Mouse (Mus musculus) embryonic facial prominence, embryonic 14.5 days (tissue): ENCODE measurements at regions not wholly inside any gene's neighbourhood (a gene's known extent, or its start where the extent isn't known, plus 50 kb on each side); places are given as distances from the start of the nearest gene placed in this dataset.
"Not testable (repeated sequence)": the region's sequence is repeated elsewhere in the genome, so short reads cannot be mapped to it uniquely, and the experiment has no call there.

Experiments used
- ATAC-seq: fragments of 200-750 bp; cut with Nextera tagmentation; 2 replicates; pipeline ENCODE4 v1.8.0; 2017; ENCODE audit warnings: low read depth, moderate number of reproducible peaks, moderate TSS enrichment
- DNase-seq: peaks from one replicate; pipeline ENCODE4 v3.0.0-alpha.2; 2015; ENCODE audit warnings: low spot score
- H3K27ac ChIP-seq: fragments of 300-500 bp; sonication (generic); replicated peaks from 2 replicates; pipeline ENCODE4 v1.5.1; 2014; ENCODE audit warnings: low read depth, mild to moderate bottlenecking, low read length, moderate library complexity
- H3K27me3 ChIP-seq: fragments of 300-500 bp; sonication (generic); replicated peaks from 2 replicates; pipeline ENCODE4 v1.6.1; 2014; ENCODE audit warnings: low read length; ENCODE audit not compliant: control insufficient read depth, insufficient read depth
- H3K36me3 ChIP-seq: fragments of 300-500 bp; sonication (generic); 2 replicates; pipeline ENCODE4 v1.6.1; 2014; ENCODE audit warnings: low read length, mixed read lengths; ENCODE audit not compliant: control insufficient read depth, insufficient read depth
- H3K4me1 ChIP-seq: fragments of 300-500 bp; sonication (generic); 2 replicates; pipeline ENCODE4 v1.6.1; 2014; ENCODE audit warnings: antibody characterized with exemption, low read length; ENCODE audit not compliant: control insufficient read depth, insufficient read depth
- H3K4me2 ChIP-seq: fragments of 300-500 bp; sonication (generic); 2 replicates; pipeline ENCODE4 v1.6.1; 2014; ENCODE audit warnings: low read depth, mild to moderate bottlenecking, low read length, moderate library complexity, mixed read lengths
- H3K4me3 ChIP-seq: fragments of 300-500 bp; sonication (generic); 2 replicates; pipeline ENCODE4 v1.5.1; 2014; ENCODE audit warnings: low read depth, mild to moderate bottlenecking, low read length
- H3K9ac ChIP-seq: fragments of 300-500 bp; sonication (generic); 2 replicates; pipeline ENCODE4 v1.6.1; 2014; ENCODE audit warnings: low read depth, mild to moderate bottlenecking, low read length, moderate library complexity, mixed read lengths
- H3K9me3 ChIP-seq: fragments of 300-500 bp; sonication (generic); 2 replicates; pipeline ENCODE4 v1.6.1; 2016; ENCODE audit warnings: low read length; ENCODE audit not compliant: control insufficient read depth
- WGBS: fragments of 180-500 bp; shearing (Covaris S2); extraction: QIAGEN DNeasy Blood & Tissue Kit; methylation state at CpG from one replicate; pipeline ENCODE4 v1.1.7; 2014; 5-methylcytosine and 5-hydroxymethylcytosine counted together

- H3K4me3 ChIP-seq = no peak overlapping the region
- no peaks in the 10 kb centered on the region for H3K27me3 ChIP-seq
- H3K36me3 ChIP-seq = no peaks in the 10 kb centered on the region
- ATAC-seq (no peak), DNase-seq (no peak)
- H3K4me1 ChIP-seq = no peaks in the 10 kb centered on the region
- H3K4me2 ChIP-seq = no peak overlapping the region
- H3K9ac ChIP-seq = no peak overlapping the region
- WGBS = 78% methylated on average over 1 of the region's 1 CpGs
- no peak overlapping the region for H3K27ac ChIP-seq
- no peaks in the 10 kb centered on the region for H3K9me3 ChIP-seq
Measured at GRCm38 (mm10) chr10:15697050-15697449, 979.0 kb upstream of the Gje1 start.

DNA sequence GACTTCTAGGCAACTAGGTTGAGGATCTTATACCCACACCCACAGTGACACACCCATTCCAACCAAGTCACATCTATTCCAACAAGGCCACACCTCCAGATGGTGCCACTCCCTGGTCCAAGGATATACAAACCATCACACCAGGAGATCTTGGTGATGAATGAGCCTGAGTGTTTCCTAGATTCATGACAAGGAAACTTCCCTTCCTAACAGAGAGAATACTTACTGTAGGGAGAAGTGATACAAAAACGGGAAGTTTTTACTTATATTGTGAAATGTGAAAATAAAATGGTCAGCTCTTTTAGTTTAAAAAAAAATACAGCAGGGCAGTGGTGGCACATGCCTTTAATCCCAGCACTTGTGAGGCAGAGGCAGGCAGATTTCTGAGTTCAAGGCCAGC lies 953.6 kb upstream of the Gje1 start:
- not testable (repeated sequence) for H3K9ac ChIP-seq, H3K27me3 ChIP-seq, H3K27ac ChIP-seq, H3K9me3 ChIP-seq, H3K4me1 ChIP-seq, DNase-seq, H3K4me2 ChIP-seq, ATAC-seq, H3K36me3 ChIP-seq, H3K4me3 ChIP-seq
- 85% methylated on average over 1 of the region's 1 CpGs for WGBS
